ENCODE assay signal across 7 mouse cellular contexts in genomic region chr9:3531521-3531965, GRCm38 (mm10). TPM values are rescaled to one million over a fixed set of nuclear protein-coding genes. Genes with fewer than 3 reads are reported as not detected.
DNase-seq lines count a peak whose midpoint lies in the region; ATAC-seq and TF ChIP-seq lines count a peak whose summit lies in the region.

No protein-coding gene starts in this region.

- peak; percentile 54 for ATAC-seq in forebrain, embryonic 13.5 days
- no peak for ATAC-seq in intestine, postnatal 0 days
- ATAC-seq in liver, embryonic 13.5 days (ENCODE audit: low read depth), result 0 out of 2 replicates have a peak, but pooled peaks have one; percentile 34
- ATAC-seq in activated CD4-positive, CD25-positive, alpha-beta regulatory T cell, adult 4 months, result no peak

- peak overlapping the region; percentile 82 for H3K4me3 ChIP-seq in forebrain, embryonic 13.5 days
- peak overlapping the region; percentile 60 for H3K4me3 ChIP-seq in intestine, postnatal 0 days (ENCODE audit: low read depth, low read length)
- H3K4me3 ChIP-seq in liver, embryonic 13.5 days (replicated peaks), result peak overlapping the region; percentile 52

- no peak for TF ChIP-seq CTCF in brain, embryonic 14.5 days (IDR thresholded peaks at IDR 0.05; ENCODE audit: borderline replicate concordance, extremely low read depth, insufficient read depth, insufficient read length)
- TF ChIP-seq CTCF in intestine, postnatal 0 days (IDR thresholded peaks at IDR 0.05; ENCODE audit: low read depth), result no peak

- TF ChIP-seq POLR2A in brain, embryonic 14.5 days (IDR thresholded peaks at IDR 0.05; ENCODE audit: borderline replicate concordance, extremely low read depth, insufficient read depth, insufficient read length, poor library complexity, severe bottlenecking), result no peak

- peak overlapping the region; percentile 98 for H3K27ac ChIP-seq in forebrain, embryonic 13.5 days
- no peak overlapping the region for H3K27ac ChIP-seq in intestine, postnatal 0 days (ENCODE audit: low read depth, low read length)
- no peak overlapping the region for H3K27ac ChIP-seq in liver, embryonic 13.5 days

- WGBS in forebrain, embryonic 13.5 days, result 3% methylated on average over 15 of the region's 15 CpGs
- WGBS in intestine, postnatal 0 days, result 6% methylated on average over 15 of the region's 15 CpGs
- WGBS in liver, embryonic 13.5 days (ENCODE audit: insufficient replicate concordance), result 13% methylated on average over 15 of the region's 15 CpGs

- no peaks in the 10 kb centered on the region for H3K27me3 ChIP-seq in forebrain, embryonic 13.5 days
- H3K27me3 ChIP-seq in intestine, postnatal 0 days (replicated peaks; ENCODE audit: control insufficient read depth, insufficient read depth, low read length), result 0 out of 2 replicates have a peak, but pooled peaks cover 3% of the 10 kb centered on the region
- H3K27me3 ChIP-seq in liver, embryonic 13.5 days, result peaks cover 24% of the 10 kb centered on the region

- no peaks in the 10 kb centered on the region for H3K9me3 ChIP-seq in forebrain, embryonic 13.5 days (replicated peaks)
- no peaks in the 10 kb centered on the region for H3K9me3 ChIP-seq in intestine, postnatal 0 days (ENCODE audit: control insufficient read depth)
- no peaks in the 10 kb centered on the region for H3K9me3 ChIP-seq in liver, embryonic 13.5 days (replicated peaks)

- H3K36me3 ChIP-seq in forebrain, embryonic 13.5 days (ENCODE audit: poor library complexity, severe bottlenecking), result no peaks in the 10 kb centered on the region
- H3K36me3 ChIP-seq in intestine, postnatal 0 days (ENCODE audit: control insufficient read depth, insufficient read depth), result no peaks in the 10 kb centered on the region
- no peaks in the 10 kb centered on the region for H3K36me3 ChIP-seq in liver, embryonic 13.5 days

- DNase-seq in MN1 (ENCODE audit: low spot score), result peak; percentile 6
- DNase-seq in brain, embryonic 14.5 days (ENCODE audit: low read depth), result peak; percentile 72
- no peak for DNase-seq in liver, embryonic 13.5 days
- peak; percentile 42 for DNase-seq in right cerebral cortex, postnatal 14 days

- peak overlapping the region; percentile 86 for H3K9ac ChIP-seq in forebrain, embryonic 13.5 days
- H3K9ac ChIP-seq in intestine, postnatal 0 days (ENCODE audit: low read depth, low read length), result no peak overlapping the region
- no peak overlapping the region for H3K9ac ChIP-seq in liver, embryonic 13.5 days

- H3K4me2 ChIP-seq in forebrain, embryonic 13.5 days, result peak overlapping the region; percentile 75
- H3K4me2 ChIP-seq in intestine, postnatal 0 days (replicated peaks; ENCODE audit: low read depth), result peak overlapping the region; percentile 95
- peak overlapping the region; percentile 69 for H3K4me2 ChIP-seq in liver, embryonic 13.5 days

- peaks cover 19% of the 10 kb centered on the region for H3K4me1 ChIP-seq in forebrain, embryonic 13.5 days
- H3K4me1 ChIP-seq in intestine, postnatal 0 days (replicated peaks; ENCODE audit: control insufficient read depth, insufficient read depth, low read length), result 0 out of 2 replicates have a peak, but pooled peaks cover 3% of the 10 kb centered on the region
- H3K4me1 ChIP-seq in liver, embryonic 13.5 days (replicated peaks), result no peaks in the 10 kb centered on the region

RNA-seq across cellular contexts. Expression of gene Gucy1a2, which starts 1.0 kb away (rescaled TPM):
- polyA plus RNA-seq in brain, embryonic 14.5 days (2012; rRNA removed), result 2.7 and 4.7 TPM in 2 replicates
- polyA plus RNA-seq in forebrain, embryonic 13.5 days (2015; fragmentation: Nextera tagmentation; extraction: Ambion mirVana), result 3.8 and 4.6 TPM in 2 replicates
- polyA plus RNA-seq in intestine, postnatal 0 days (2015; fragmentation: Nextera tagmentation; extraction: Ambion mirVana), result 0.25 and 0.31 TPM in 2 replicates
- polyA plus RNA-seq in liver, embryonic 13.5 days (2015; fragmentation: Nextera tagmentation; extraction: Ambion mirVana), result 0.12 and 0.21 TPM in 2 replicates
- not detected for polyA plus RNA-seq in activated CD4-positive, CD25-positive, alpha-beta regulatory T cell, adult 4 months (2017; shearing (Covaris generic))

Comparison
In these comparisons a context has a peak if more than half of its experiments do, and no peak if none do; other contexts are left out.
1. ATAC-seq: peak in forebrain, embryonic 13.5 days (single experiment) and liver, embryonic 13.5 days (single experiment); none in intestine, postnatal 0 days (single experiment) and activated CD4-positive, CD25-positive, alpha-beta regulatory T cell, adult 4 months (single experiment).
2. Peak in every context shown above with its lines, with median percentiles within 50 percentile points of each other: H3K4me2 ChIP-seq and H3K4me3 ChIP-seq.